Mouse (Mus musculus) kidney, embryonic 16.5 days (tissue): Measurements from ENCODE around the gene Wfikkn2. TPM values are rescaled to one million over a fixed set of nuclear protein-coding genes. Genes with fewer than 3 reads are reported as not detected.

Experiments used
- ATAC-seq: fragments of 200-750 bp; cut with Nextera tagmentation; 2 replicates; pipeline ENCODE4 v1.8.0; 2017; ENCODE audit warnings: moderate TSS enrichment; ENCODE audit not compliant: low FRiP score, low TSS enrichment
- H3K27ac ChIP-seq: fragments of 300-500 bp; sonication (generic); 2 replicates; pipeline ENCODE4 v1.5.1; 2014; ENCODE audit warnings: low read length
- H3K27me3 ChIP-seq: fragments of 300-500 bp; sonication (generic); 2 replicates; pipeline ENCODE4 v1.6.1; 2014; ENCODE audit warnings: low read length, control low read depth, mixed read lengths; ENCODE audit not compliant: insufficient read depth
- H3K36me3 ChIP-seq: fragments of 300-500 bp; sonication (generic); 2 replicates; pipeline ENCODE4 v1.6.1; 2014; ENCODE audit warnings: low read length, control low read depth, mixed read lengths; ENCODE audit not compliant: insufficient read depth
- H3K4me1 ChIP-seq: fragments of 300-500 bp; sonication (generic); 2 replicates; pipeline ENCODE4 v1.6.1; 2014; ENCODE audit warnings: low read length, control low read depth, mixed read lengths; ENCODE audit not compliant: insufficient read depth
- H3K4me2 ChIP-seq: fragments of 300-500 bp; sonication (generic); replicated peaks from 2 replicates; pipeline ENCODE4 v1.6.1; 2014; ENCODE audit warnings: low read depth, low read length
- H3K4me3 ChIP-seq: fragments of 300-500 bp; sonication (generic); 2 replicates; pipeline ENCODE4 v1.5.1; 2014; ENCODE audit warnings: mild to moderate bottlenecking, low read length
- H3K9ac ChIP-seq: fragments of 300-500 bp; sonication (generic); replicated peaks from 2 replicates; pipeline ENCODE4 v1.6.1; 2014; ENCODE audit warnings: low read length
- H3K9me3 ChIP-seq: fragments of 300-500 bp; sonication (generic); 2 replicates; pipeline ENCODE4 v1.6.1; 2016; ENCODE audit warnings: low read length, control low read depth
- WGBS: fragments of 180-500 bp; shearing (Covaris S2); extraction: QIAGEN DNeasy Blood & Tissue Kit; methylation state at CpG from one replicate; pipeline ENCODE4 v1.1.7; 2014; 5-methylcytosine and 5-hydroxymethylcytosine counted together
- polyA plus RNA-seq: library from polyadenylated mRNA; unstranded; fragments of >200 nt; fragmentation: Nextera tagmentation; extraction: Ambion mirVana; gene quantifications from 2 replicates; pipeline ENCODE4 v1.2.1, GENCODE M21; 2015

The Wfikkn2 gene
- polyA plus RNA-seq, 1 experiment from 2014 or later = 2.2 TPM

GRCm38 (mm10) chr11:94265134-94265785, 19.5 kb upstream of the Wfikkn2 start:
- Histone ChIP-seq H3K9ac (peak overlapping the region; percentile 64), H3K4me3 (peak overlapping the region; percentile 43), H3K27ac (peak overlapping the region; percentile 23; the same call in 1 of the 2 replicates), H3K36me3 (no peaks in the 10 kb centered on the region), H3K4me2 (peak overlapping the region; percentile 64), H3K27me3 (no peaks in the 10 kb centered on the region), H3K4me1 (0 out of 2 replicates have a peak, but pooled peaks cover 4% of the 10 kb centered on the region), H3K9me3 (no peaks in the 10 kb centered on the region)
- WGBS = 2% methylated on average over 18 of the region's 18 CpGs
- ATAC-seq = peak; percentile 47

- Histone ChIP-seq H3K9ac (no peak overlapping the region), H3K36me3 (no peaks in the 10 kb centered on the region), H3K4me3 (no peak overlapping the region), H3K27me3 (no peaks in the 10 kb centered on the region), H3K27ac (no peak overlapping the region), H3K4me1 (0 out of 2 replicates have a peak, but pooled peaks cover 4% of the 10 kb centered on the region), H3K9me3 (no peaks in the 10 kb centered on the region), H3K4me2 (no peak overlapping the region)
- 66% methylated on average over 6 of the region's 6 CpGs for WGBS
- no peak for ATAC-seq
These were observed 16.0 kb upstream of the Wfikkn2 start for GRCm38 (mm10) chr11:94261585-94262370.

- 73% methylated on average over 4 of the region's 4 CpGs for WGBS
- H3K36me3 ChIP-seq = no peaks in the 10 kb centered on the region
These were observed 14.0 kb upstream of the Wfikkn2 start for GRCm38 (mm10) chr11:94259814-94260213.

GRCm38 (mm10) chr11:94257987-94258386, 12.2 kb upstream of the Wfikkn2 start:
- WGBS = 58% methylated on average over 14 of the region's 14 CpGs

More at GRCm38 (mm10) chr11:94259814-94260213, 14.0 kb upstream of the Wfikkn2 start:
- Histone ChIP-seq H3K4me2 (no peak overlapping the region), H3K4me1 (peaks cover 5% of the 10 kb centered on the region; the same call in 1 of the 2 replicates), H3K9me3 (no peaks in the 10 kb centered on the region), H3K9ac (no peak overlapping the region), H3K27ac (no peak overlapping the region), H3K27me3 (no peaks in the 10 kb centered on the region), H3K4me3 (no peak overlapping the region)
- no peak for ATAC-seq

GRCm38 (mm10) chr11:94255733-94256132, 9.9 kb upstream of the Wfikkn2 start:
- H3K36me3 ChIP-seq = no peaks in the 10 kb centered on the region
- H3K9ac ChIP-seq = no peak overlapping the region
- H3K4me2 ChIP-seq = no peak overlapping the region
- no peak for ATAC-seq
- no peak overlapping the region for H3K27ac ChIP-seq
- peaks cover 5% of the 10 kb centered on the region; the same call in 1 of the 2 replicates for H3K4me1 ChIP-seq
- WGBS = 69% methylated on average over 5 of the region's 5 CpGs
- no peaks in the 10 kb centered on the region for H3K27me3 ChIP-seq
- H3K9me3 ChIP-seq = no peaks in the 10 kb centered on the region
- H3K4me3 ChIP-seq = no peak overlapping the region

More at GRCm38 (mm10) chr11:94257987-94258386, 12.2 kb upstream of the Wfikkn2 start:
- no peak overlapping the region for H3K4me3 ChIP-seq
- no peak for ATAC-seq
- no peaks in the 10 kb centered on the region for H3K36me3 ChIP-seq
- no peak overlapping the region for H3K4me2 ChIP-seq
- no peaks in the 10 kb centered on the region for H3K27me3 ChIP-seq
- no peaks in the 10 kb centered on the region for H3K9me3 ChIP-seq
- H3K27ac ChIP-seq = no peak overlapping the region
- no peak overlapping the region for H3K9ac ChIP-seq
- H3K4me1 ChIP-seq = peaks cover 5% of the 10 kb centered on the region; the same call in 1 of the 2 replicates

GRCm38 (mm10) chr11:94253691-94254090, 7.9 kb upstream of the Wfikkn2 start:
- Histone ChIP-seq H3K27me3 (no peaks in the 10 kb centered on the region), H3K4me1 (peaks cover 5% of the 10 kb centered on the region; the same call in 1 of the 2 replicates), H3K4me2 (no peak overlapping the region), H3K4me3 (no peak overlapping the region), H3K9me3 (no peaks in the 10 kb centered on the region), H3K27ac (no peak overlapping the region), H3K9ac (no peak overlapping the region), H3K36me3 (no peaks in the 10 kb centered on the region)
- ATAC-seq = no peak
- 85% methylated on average over 10 of the region's 10 CpGs for WGBS

- Histone ChIP-seq H3K36me3 (no peaks in the 10 kb centered on the region), H3K4me1 (peaks cover 5% of the 10 kb centered on the region; the same call in 1 of the 2 replicates), H3K27ac (no peak overlapping the region), H3K9ac (no peak overlapping the region), H3K4me2 (no peak overlapping the region), H3K4me3 (no peak overlapping the region), H3K9me3 (no peaks in the 10 kb centered on the region), H3K27me3 (no peaks in the 10 kb centered on the region)
- WGBS = 63% methylated on average over 9 of the region's 9 CpGs
- ATAC-seq = no peak
These were observed 7.4 kb upstream of the Wfikkn2 start for GRCm38 (mm10) chr11:94253156-94253555.

GRCm38 (mm10) chr11:94246789-94247061, 920 bp upstream of the Wfikkn2 start:
- 28% methylated on average over 8 of the region's 8 CpGs for WGBS
- peak overlapping the region; percentile 12; the same call in 1 of the 2 replicates for H3K4me2 ChIP-seq

GRCm38 (mm10) chr11:94244385-94244784, 1.4 kb downstream of the Wfikkn2 start:
- no peaks in the 10 kb centered on the region for H3K9me3 ChIP-seq
- no peak overlapping the region for H3K4me3 ChIP-seq
- no peak for ATAC-seq
- H3K4me2 ChIP-seq = no peak overlapping the region
- peaks cover 31% of the 10 kb centered on the region for H3K4me1 ChIP-seq
- H3K36me3 ChIP-seq = no peaks in the 10 kb centered on the region
- no peak overlapping the region for H3K9ac ChIP-seq
- 73% methylated on average over 9 of the region's 9 CpGs for whole genome bisulfite sequencing
- no peak overlapping the region for H3K27ac ChIP-seq
- H3K27me3 ChIP-seq = no peaks in the 10 kb centered on the region

More at GRCm38 (mm10) chr11:94246789-94247061, 920 bp upstream of the Wfikkn2 start:
- no peaks in the 10 kb centered on the region for H3K27me3 ChIP-seq
- H3K9ac ChIP-seq = 0 out of 2 replicates have a peak overlapping the region, but pooled peaks have one; percentile 26
- no peaks in the 10 kb centered on the region for H3K36me3 ChIP-seq
- ATAC-seq = no peak
- H3K4me1 ChIP-seq = peaks cover 31% of the 10 kb centered on the region
- H3K9me3 ChIP-seq = no peaks in the 10 kb centered on the region
- H3K4me3 ChIP-seq = no peak overlapping the region
- peak overlapping the region; percentile 69; the same call in 1 of the 2 replicates for H3K27ac ChIP-seq
